Mouse (Mus musculus) embryonic facial prominence, embryonic 12.5 days (tissue): ENCODE data around the gene Olfr543. TPM values are rescaled to one million over a fixed set of nuclear protein-coding genes. Genes with fewer than 3 reads are reported as not detected.

Experiments
- ATAC-seq: fragments of 200-750 bp; cut with Nextera tagmentation; 2 replicates; pipeline ENCODE4 v1.8.0; 2017; ENCODE audit not compliant: insufficient number of reproducible peaks, insufficient read depth, low FRiP score, low TSS enrichment
- H3K27ac ChIP-seq: fragments of 300-500 bp; sonication (generic); 2 replicates; pipeline ENCODE4 v1.5.1; 2016; ENCODE audit warnings: mild to moderate bottlenecking
- H3K27me3 ChIP-seq: fragments of 300-500 bp; sonication (generic); 2 replicates; pipeline ENCODE4 v1.6.1; 2016; ENCODE audit warnings: mild to moderate bottlenecking, moderate library complexity
- H3K36me3 ChIP-seq: fragments of 300-500 bp; sonication (generic); 2 replicates; pipeline ENCODE4 v1.6.1; 2016; ENCODE audit warnings: mild to moderate bottlenecking
- H3K4me1 ChIP-seq: fragments of 300-500 bp; sonication (generic); 2 replicates; pipeline ENCODE4 v1.6.1; 2016
- H3K4me2 ChIP-seq: fragments of 300-500 bp; sonication (generic); replicated peaks from 2 replicates; pipeline ENCODE4 v1.6.1; 2016; ENCODE audit warnings: mild to moderate bottlenecking, moderate library complexity
- H3K4me3 ChIP-seq: fragments of 300-500 bp; sonication (generic); 2 replicates; pipeline ENCODE4 v1.5.1; 2016; ENCODE audit warnings: mild to moderate bottlenecking
- H3K9ac ChIP-seq: fragments of 300-500 bp; sonication (generic); 2 replicates; pipeline ENCODE4 v1.6.1; 2016; ENCODE audit warnings: mild to moderate bottlenecking, moderate library complexity
- H3K9me3 ChIP-seq: fragments of 300-500 bp; sonication (generic); 2 replicates; pipeline ENCODE4 v1.6.1; 2016; ENCODE audit warnings: mild to moderate bottlenecking, moderate library complexity
- WGBS: fragments of 180-500 bp; shearing (Covaris S2); methylation state at CpG from one replicate; pipeline ENCODE4 v1.1.7; 2016; 5-methylcytosine and 5-hydroxymethylcytosine counted together
- polyA plus RNA-seq: library from polyadenylated mRNA; unstranded; fragments of >200 nt; fragmentation: Nextera tagmentation; extraction: Ambion mirVana; gene quantifications from 2 replicates; pipeline ENCODE4 v1.2.1, GENCODE M21; 2016

Gene Olfr543
- polyA plus RNA-seq, result 0.33 and 0.80 TPM in 2 replicates

DNA sequence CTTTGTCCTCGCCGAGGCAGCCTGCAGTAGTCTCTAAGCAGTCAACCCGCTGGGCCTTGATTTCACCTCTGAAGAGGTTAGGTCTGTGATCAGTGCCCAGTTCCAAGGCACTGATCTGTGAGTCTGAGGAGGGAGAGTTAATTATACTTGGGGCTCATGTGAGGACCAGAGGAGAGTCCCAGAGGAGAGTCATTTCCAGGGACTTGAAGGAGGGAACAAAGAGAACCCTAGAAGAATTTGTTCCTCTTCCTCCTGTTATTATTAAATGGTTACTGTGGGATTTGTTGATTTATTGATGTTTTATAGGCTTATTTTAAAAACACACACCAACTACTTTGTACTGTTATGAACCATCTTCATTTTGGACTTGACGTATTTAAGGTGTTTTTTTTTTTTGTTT lies at the start of gene Olfr543:
Gene Olfr543 (minus strand): TSS at position 101 of the 400 bp plus-strand sequence.
- WGBS, result 89% methylated on average over 4 of the region's 4 CpGs
- Histone ChIP-seq H3K4me1 (no peaks in the 10 kb centered on the region), H3K27me3 (no peaks in the 10 kb centered on the region), H3K4me3 (no peak within 1 kb of the TSS), H3K36me3 (no peaks in the 10 kb centered on the region), H3K4me2 (no peak within 1 kb of the TSS), H3K9me3 (no peaks in the 10 kb centered on the region), H3K9ac (no peak within 1 kb of the TSS), H3K27ac (no peak within 1 kb of the TSS)
- ATAC-seq, result no peak

DNA sequence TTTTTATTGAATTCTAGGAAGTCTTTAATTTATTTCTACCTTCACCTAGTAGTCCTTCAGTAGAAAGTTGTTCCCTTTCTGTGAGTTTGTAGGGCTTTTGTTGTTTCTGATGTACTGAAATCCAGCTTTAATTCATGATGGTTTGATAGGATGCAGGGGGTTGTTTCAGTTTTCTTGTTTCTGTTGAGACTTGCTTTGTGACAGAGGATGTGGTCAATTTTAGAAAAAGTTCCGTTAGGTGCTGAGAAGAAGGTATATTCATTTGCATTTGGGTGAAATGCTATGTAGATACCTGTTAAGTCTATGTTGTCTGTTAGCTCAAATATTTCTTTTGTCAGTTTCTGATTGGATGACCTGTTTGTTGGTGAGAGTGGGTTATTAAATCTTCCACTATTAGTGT lies 47.6 kb upstream of the Olfr543 start:
- no peak for ATAC-seq
- WGBS, result 70% methylated on average over 1 of the region's 1 CpGs
- no peaks in the 10 kb centered on the region for H3K4me1 ChIP-seq

DNA sequence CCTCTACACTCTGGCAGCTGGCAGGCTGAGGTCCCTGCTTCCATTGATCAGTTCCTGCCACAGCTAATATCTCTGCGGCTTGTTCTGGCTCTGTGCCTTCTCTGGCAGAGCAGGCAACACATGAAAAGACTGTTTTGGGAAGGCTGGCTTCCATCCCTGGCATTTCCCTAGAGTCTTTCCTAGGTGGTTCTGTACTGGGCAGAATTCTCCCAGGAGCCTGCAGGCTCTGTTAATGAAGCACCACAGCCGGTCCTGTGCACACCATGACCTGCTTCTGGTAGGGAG lies 35.5 kb upstream of the Olfr543 start:
- no peak overlapping the region for H3K4me3 ChIP-seq
- H3K4me1 ChIP-seq, result peaks cover 7% of the 10 kb centered on the region; the same call in 1 of the 2 replicates
- H3K36me3 ChIP-seq, result no peaks in the 10 kb centered on the region
- H3K27me3 ChIP-seq, result peaks cover 11% of the 10 kb centered on the region
- no peak for ATAC-seq
- H3K9ac ChIP-seq, result no peak overlapping the region
- H3K9me3 ChIP-seq, result no peaks in the 10 kb centered on the region
- H3K4me2 ChIP-seq, result no peak overlapping the region
- WGBS, result 81% methylated on average over 2 of the region's 2 CpGs
- H3K27ac ChIP-seq, result no peak overlapping the region

More for the DNA sequence above, 47.6 kb upstream of the Olfr543 start:
- H3K27ac ChIP-seq, result no peak overlapping the region
- no peaks in the 10 kb centered on the region for H3K27me3 ChIP-seq
- no peak overlapping the region for H3K9ac ChIP-seq
- H3K4me3 ChIP-seq, result no peak overlapping the region
- no peak overlapping the region for H3K4me2 ChIP-seq
- no peaks in the 10 kb centered on the region for H3K36me3 ChIP-seq
- H3K9me3 ChIP-seq, result no peaks in the 10 kb centered on the region

DNA sequence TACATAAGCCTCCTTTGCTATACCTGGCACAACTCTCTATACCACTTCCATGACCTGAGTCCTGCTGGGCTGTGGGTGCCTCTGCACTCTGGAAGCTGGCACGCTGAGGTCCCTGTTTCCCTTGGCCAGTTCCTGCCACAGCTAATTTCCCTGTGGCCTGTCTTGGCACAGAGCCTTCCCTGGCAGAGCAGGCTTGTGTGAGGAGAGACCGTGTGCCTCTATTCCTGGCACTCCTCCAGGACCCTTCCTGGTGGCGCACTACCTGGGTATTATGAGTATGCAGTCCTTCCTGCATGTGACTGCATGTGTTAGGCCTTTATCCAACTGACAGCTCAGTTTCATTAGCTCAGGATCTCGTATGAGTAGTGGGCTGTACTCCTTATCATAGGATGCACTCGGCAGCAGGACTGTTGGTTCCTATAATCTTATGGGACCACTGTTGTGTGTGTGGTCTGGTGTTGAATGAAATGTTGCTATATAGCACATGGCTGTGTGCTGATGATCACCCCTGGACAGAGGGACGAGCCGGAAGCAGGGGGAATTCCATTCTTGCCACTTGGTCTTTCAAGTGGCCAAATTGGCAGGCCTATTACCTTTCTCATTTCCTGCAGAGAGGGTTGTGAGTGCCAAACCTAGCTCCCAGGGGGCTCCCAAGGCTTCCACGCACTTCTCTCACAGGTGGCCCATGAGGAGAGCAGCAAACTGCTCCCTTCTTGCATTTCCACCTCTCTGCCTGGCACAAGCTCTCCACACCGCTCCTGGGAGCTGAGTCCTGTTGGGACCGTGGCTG lies 35.0 kb upstream of the Olfr543 start:
- 71% methylated on average over 10 of the region's 10 CpGs for WGBS
- Histone ChIP-seq H3K9ac (no peak overlapping the region), H3K4me3 (no peak overlapping the region), H3K4me1 (peaks cover 7% of the 10 kb centered on the region; the same call in 1 of the 2 replicates), H3K27ac (no peak overlapping the region), H3K27me3 (peaks cover 17% of the 10 kb centered on the region), H3K9me3 (no peaks in the 10 kb centered on the region), H3K36me3 (no peaks in the 10 kb centered on the region), H3K4me2 (no peak overlapping the region)
- no peak for ATAC-seq

DNA sequence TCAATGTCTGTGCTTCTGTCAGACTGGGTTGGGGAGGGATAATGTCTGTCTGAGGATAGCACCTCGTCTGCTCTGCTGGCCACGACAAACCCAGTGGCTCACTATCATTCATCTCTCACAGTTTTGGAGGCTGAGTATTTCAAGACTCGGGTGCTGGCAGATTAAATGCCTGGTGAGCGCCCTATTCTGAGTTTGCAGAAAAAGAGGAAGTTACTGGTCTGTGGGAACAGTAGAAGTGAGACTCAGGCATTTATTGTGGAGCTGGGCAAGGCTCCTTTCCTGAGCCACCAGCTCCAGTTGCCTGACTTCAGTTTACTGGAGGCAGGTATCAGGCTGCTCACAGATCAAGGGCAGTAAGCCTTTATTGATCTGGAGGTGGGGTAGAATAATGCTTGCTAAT lies 32.7 kb upstream of the Olfr543 start:
- no peak overlapping the region for H3K9ac ChIP-seq
- H3K4me1 ChIP-seq, result peaks cover 7% of the 10 kb centered on the region; the same call in 1 of the 2 replicates
- no peak overlapping the region for H3K27ac ChIP-seq
- no peak overlapping the region for H3K4me3 ChIP-seq
- H3K9me3 ChIP-seq, result no peaks in the 10 kb centered on the region
- H3K36me3 ChIP-seq, result no peaks in the 10 kb centered on the region
- ATAC-seq, result no peak
- no peak overlapping the region for H3K4me2 ChIP-seq
- 64% methylated on average over 4 of the region's 4 CpGs for WGBS
- H3K27me3 ChIP-seq, result peaks cover 18% of the 10 kb centered on the region

DNA sequence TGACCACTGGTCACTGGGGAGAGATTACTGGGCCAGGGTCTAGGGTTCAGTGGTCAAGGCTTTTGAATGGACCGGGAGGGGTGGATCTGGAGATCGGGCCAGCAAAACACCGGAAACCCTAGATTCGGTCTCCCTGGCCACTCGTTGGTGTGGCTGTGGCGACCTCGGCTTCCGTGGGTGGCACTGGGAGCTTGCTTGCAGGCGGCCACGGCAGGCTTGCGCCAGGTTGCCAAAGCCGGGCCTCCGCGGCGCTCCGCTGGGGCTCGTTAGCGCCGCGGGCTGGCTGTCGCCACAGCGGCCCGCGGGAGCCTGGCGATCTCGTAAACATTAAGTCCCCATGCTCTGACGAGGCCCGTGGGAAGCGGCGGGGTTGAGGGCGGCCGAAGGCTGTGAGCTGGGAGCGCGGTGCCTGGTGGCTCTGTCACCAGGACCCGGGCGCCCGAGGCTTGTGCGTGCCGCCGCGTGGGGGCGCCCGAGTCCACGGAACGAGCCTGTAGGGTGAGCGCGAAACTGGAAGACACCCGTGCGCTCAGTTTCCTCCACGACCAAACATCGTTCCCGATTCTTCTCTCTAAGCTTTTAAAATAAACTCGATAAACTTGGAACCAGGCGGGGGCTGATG lies 31.4 kb upstream of the Olfr543 start:
- Histone ChIP-seq H3K4me1 (peaks cover 7% of the 10 kb centered on the region; the same call in 1 of the 2 replicates), H3K36me3 (no peaks in the 10 kb centered on the region), H3K27ac (no peak overlapping the region), H3K4me3 (peak overlapping the region; percentile 41), H3K9ac (peak overlapping the region; percentile 59), H3K9me3 (no peaks in the 10 kb centered on the region), H3K4me2 (peak overlapping the region; percentile 77), H3K27me3 (peaks cover 18% of the 10 kb centered on the region)
- under 1% methylated on average over 53 of the region's 54 CpGs for WGBS
- peak; percentile 94 for ATAC-seq

DNA sequence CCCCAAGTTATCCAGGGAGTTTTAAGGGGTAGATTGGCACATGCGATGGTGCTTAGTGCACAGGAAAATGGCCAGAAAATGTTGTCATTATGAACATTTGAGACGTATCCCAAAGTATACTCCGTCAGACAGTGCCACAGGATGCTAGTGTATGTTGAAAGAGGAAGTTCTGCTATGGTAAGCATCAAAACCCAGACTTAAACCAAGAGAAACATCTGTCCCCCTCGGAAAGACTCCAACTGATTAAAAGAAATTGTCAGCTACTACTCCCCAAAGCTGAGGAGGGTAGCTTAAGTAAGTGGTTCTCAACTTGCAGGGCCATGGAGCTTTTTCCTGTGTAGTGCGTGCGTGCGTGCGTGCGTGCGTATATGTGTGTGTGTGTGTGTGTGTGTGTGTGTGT lies 30.4 kb upstream of the Olfr543 start:
- H3K9me3 ChIP-seq, result no peaks in the 10 kb centered on the region
- H3K36me3 ChIP-seq, result no peaks in the 10 kb centered on the region
- H3K4me3 ChIP-seq, result no peak overlapping the region
- 93% methylated on average over 10 of the region's 10 CpGs for WGBS
- peaks cover 18% of the 10 kb centered on the region for H3K27me3 ChIP-seq
- no peak overlapping the region for H3K27ac ChIP-seq
- ATAC-seq, result no peak
- H3K9ac ChIP-seq, result no peak overlapping the region
- H3K4me2 ChIP-seq, result no peak overlapping the region
- peaks cover 7% of the 10 kb centered on the region; the same call in 1 of the 2 replicates for H3K4me1 ChIP-seq

DNA sequence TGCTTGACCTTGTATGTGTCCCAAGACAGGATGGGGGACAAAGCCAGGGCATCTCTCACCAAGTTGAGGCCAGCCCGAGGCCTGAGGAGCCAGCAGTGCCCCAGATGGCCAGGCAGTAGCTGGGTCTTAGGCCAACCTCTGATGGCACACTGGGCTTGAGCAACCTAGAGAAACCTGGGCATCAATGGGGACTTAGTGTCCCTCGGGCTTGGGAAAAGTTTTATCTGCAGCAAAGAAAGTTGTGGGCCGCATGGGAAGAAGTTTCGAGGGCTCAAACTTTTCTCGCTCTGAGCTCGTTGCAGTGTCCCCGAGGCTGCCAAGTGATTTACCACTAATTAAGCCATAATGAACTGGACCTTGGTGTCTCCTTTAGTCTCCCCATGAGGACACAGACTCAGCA lies 28.2 kb upstream of the Olfr543 start:
- WGBS, result 64% methylated on average over 7 of the region's 7 CpGs
- peaks cover 18% of the 10 kb centered on the region for H3K27me3 ChIP-seq
- H3K4me1 ChIP-seq, result no peaks in the 10 kb centered on the region; the same call in 1 of the 2 replicates
- H3K9me3 ChIP-seq, result no peaks in the 10 kb centered on the region
- no peak overlapping the region for H3K9ac ChIP-seq
- no peak overlapping the region for H3K4me2 ChIP-seq
- no peak overlapping the region for H3K27ac ChIP-seq
- no peak for ATAC-seq
- no peaks in the 10 kb centered on the region for H3K36me3 ChIP-seq
- H3K4me3 ChIP-seq, result no peak overlapping the region

DNA sequence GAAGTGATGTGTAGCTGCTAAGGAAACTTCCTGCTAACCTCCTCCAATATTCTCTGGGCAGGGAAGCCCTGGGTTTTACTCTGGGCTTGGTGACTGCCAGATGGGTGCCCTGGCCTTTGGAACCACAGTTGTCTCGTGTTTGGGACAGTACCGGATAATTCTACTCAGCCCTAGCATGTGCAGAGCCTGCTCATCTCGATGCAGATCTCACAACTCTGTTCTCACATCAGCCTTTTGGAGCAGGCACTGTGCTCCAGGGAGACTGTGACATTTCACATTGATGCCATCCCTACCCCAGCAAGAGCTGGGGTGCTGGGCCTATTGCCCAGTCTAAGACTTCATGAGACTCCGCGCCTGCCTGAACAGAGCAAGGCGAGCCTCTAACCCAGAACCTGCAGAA lies 27.2 kb upstream of the Olfr543 start:
- Histone ChIP-seq H3K4me1 (no peaks in the 10 kb centered on the region), H3K9me3 (no peaks in the 10 kb centered on the region), H3K27ac (no peak overlapping the region), H3K4me2 (no peak overlapping the region), H3K9ac (no peak overlapping the region), H3K4me3 (no peak overlapping the region), H3K27me3 (peaks cover 16% of the 10 kb centered on the region), H3K36me3 (no peaks in the 10 kb centered on the region)
- ATAC-seq, result no peak
- 87% methylated on average over 6 of the region's 6 CpGs for WGBS

DNA sequence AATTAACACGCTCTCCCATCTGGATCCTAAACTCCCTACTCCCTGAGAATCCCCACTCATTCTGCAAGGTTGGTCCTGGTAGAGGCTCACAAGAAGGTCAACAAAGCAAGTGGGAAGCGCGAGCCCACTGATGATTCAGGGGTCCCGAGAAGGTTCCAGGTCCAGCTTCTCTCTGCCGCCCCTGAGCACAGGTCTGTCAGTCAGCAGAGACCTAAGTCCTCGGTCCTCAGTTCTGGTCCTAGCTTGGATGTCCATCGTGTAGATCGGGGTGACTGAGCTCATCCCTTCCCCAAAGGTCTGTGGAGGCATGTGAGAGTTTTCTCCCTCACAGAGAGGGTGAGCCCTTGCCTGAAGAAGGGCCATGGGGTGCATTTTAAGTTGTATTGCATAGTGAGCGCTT lies 26.6 kb upstream of the Olfr543 start:
- Histone ChIP-seq H3K27ac (no peak overlapping the region), H3K4me2 (no peak overlapping the region), H3K4me3 (no peak overlapping the region), H3K27me3 (peaks cover 14% of the 10 kb centered on the region), H3K36me3 (no peaks in the 10 kb centered on the region), H3K9ac (no peak overlapping the region), H3K4me1 (no peaks in the 10 kb centered on the region), H3K9me3 (no peaks in the 10 kb centered on the region)
- 84% methylated on average over 9 of the region's 9 CpGs for WGBS
- no peak for ATAC-seq

DNA sequence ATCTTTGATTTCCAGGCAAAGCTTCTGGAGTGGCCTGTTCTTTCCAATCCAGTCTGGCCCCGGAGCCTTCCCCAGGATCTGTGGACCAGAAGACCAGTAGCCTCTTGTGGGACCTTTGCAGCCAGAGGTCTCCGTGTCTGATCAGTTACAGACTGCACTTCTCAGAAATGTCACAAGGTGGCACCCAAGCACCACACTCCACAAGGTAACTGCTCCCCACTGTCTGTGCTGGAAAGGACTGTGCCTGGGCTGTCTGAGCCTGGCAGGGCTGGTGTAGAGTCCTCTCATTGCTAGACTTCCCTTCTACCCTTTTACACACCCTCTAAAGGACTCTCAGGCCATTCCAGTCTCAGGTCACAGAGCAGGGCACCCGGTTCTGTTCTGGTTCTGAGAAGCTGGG lies 25.4 kb upstream of the Olfr543 start:
- no peak overlapping the region for H3K9ac ChIP-seq
- H3K4me3 ChIP-seq, result no peak overlapping the region
- WGBS, result 38% methylated on average over 3 of the region's 3 CpGs
- H3K9me3 ChIP-seq, result no peaks in the 10 kb centered on the region
- H3K27ac ChIP-seq, result no peak overlapping the region
- H3K4me2 ChIP-seq, result no peak overlapping the region
- peak; percentile 70; the same call in 1 of the 2 replicates for ATAC-seq
- H3K27me3 ChIP-seq, result 0 out of 2 replicates have a peak, but pooled peaks cover 5% of the 10 kb centered on the region
- no peaks in the 10 kb centered on the region for H3K36me3 ChIP-seq
- no peaks in the 10 kb centered on the region for H3K4me1 ChIP-seq

DNA sequence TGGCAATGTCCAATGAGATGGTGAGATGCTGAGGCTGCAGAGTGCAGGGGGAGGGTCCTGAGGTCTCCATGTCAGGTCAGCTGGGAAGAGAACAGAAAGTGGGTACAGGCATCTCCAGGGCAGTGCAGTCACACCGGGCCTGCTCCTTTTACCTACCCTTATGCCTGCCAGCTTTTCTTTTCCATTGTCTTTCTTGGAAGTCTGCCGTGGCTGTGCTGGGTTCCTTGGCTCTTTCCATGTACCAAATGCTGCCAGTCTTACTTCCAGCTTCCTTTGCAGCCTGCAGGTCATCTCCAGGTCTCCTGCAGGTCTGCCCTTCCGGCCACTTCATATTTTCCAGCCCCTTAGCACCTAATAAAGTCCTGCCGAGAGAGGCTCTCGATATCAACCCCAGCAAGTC lies 20.5 kb upstream of the Olfr543 start:
- no peak overlapping the region for H3K4me2 ChIP-seq
- H3K27ac ChIP-seq, result no peak overlapping the region
- no peaks in the 10 kb centered on the region for H3K9me3 ChIP-seq
- H3K36me3 ChIP-seq, result no peaks in the 10 kb centered on the region
- no peak for ATAC-seq
- H3K9ac ChIP-seq, result no peak overlapping the region
- WGBS, result 79% methylated on average over 5 of the region's 5 CpGs
- H3K27me3 ChIP-seq, result no peaks in the 10 kb centered on the region
- H3K4me3 ChIP-seq, result no peak overlapping the region
- H3K4me1 ChIP-seq, result no peaks in the 10 kb centered on the region
